ENCODE assay signal across 1 mouse cellular context in genomic region chr10:128338415-128338814, GRCm38 (mm10).
TF ChIP-seq lines count a peak whose summit lies in the region.

No protein-coding gene starts in this region.

TF ChIP-seq in MEL, 35 proteins besides CTCF, POLR2A, EP300 and RAD21 (continued from another document):
- TF ChIP-seq NELFE (IDR thresholded peaks at IDR 0.05; ENCODE audit: low read depth, low read length): peak; percentile 44
- TF ChIP-seq TCF12 (IDR thresholded peaks at IDR 0.05; ENCODE audit: low read depth, low read length): no peak
- no peak for TF ChIP-seq MYC (IDR thresholded peaks at IDR 0.05; ENCODE audit: low read depth, low read length)
- peak; percentile 82 for TF ChIP-seq SIN3A (IDR thresholded peaks at IDR 0.05; ENCODE audit: low read length)
- TF ChIP-seq USF1 (IDR thresholded peaks at IDR 0.05; ENCODE audit: low read depth, low read length): peak; percentile 95
- TF ChIP-seq MYB (IDR thresholded peaks at IDR 0.05; ENCODE audit: low read depth, low read length): no peak
- TF ChIP-seq CHD1 (IDR thresholded peaks at IDR 0.05; ENCODE audit: low read depth, low read length): no peak
- TF ChIP-seq GABPA (IDR thresholded peaks at IDR 0.05; ENCODE audit: low read depth, low read length): no peak
- no peak for TF ChIP-seq CHD2 (IDR thresholded peaks at IDR 0.05; ENCODE audit: low read length)
- no peak for TF ChIP-seq ZMIZ1 (IDR thresholded peaks at IDR 0.05; ENCODE audit: low read depth, low read length)
- TF ChIP-seq MAX (IDR thresholded peaks at IDR 0.05; ENCODE audit: low read length): peak; percentile 92
